Mouse (Mus musculus) thymus, adult 2 months (tissue): Measurements from ENCODE around the gene Zfhx3. TPM values are rescaled to one million over a fixed set of nuclear protein-coding genes. Genes with fewer than 3 reads are reported as not detected.

ENCODE experiments used
- DNase-seq: peaks from one replicate; pipeline ENCODE4 v3.0.0; 2021
- H3K27ac ChIP-seq: fragments of 200-500 bp; 2 replicates; pipeline ENCODE4 v1.5.1; 2012; ENCODE audit warnings: low read length, control low read depth; ENCODE audit not compliant: control insufficient read depth, insufficient read depth
- H3K27me3 ChIP-seq: fragments of 200-500 bp; 2 replicates; pipeline ENCODE4 v1.6.1; 2012; ENCODE audit warnings: mild to moderate bottlenecking, low read length, moderate library complexity, mixed read lengths; ENCODE audit not compliant: control insufficient read depth, insufficient read depth
- H3K36me3 ChIP-seq: fragments of 200-500 bp; 2 replicates; pipeline ENCODE4 v1.6.1; 2012; ENCODE audit warnings: mild to moderate bottlenecking, low read length, moderate library complexity; ENCODE audit not compliant: control insufficient read depth, insufficient read depth
- H3K4me1 ChIP-seq: fragments of 200-500 bp; replicated peaks from 2 replicates; pipeline ENCODE4 v1.6.1; 2012; ENCODE audit warnings: low read length; ENCODE audit not compliant: control insufficient read depth, insufficient read depth
- H3K4me3 ChIP-seq: fragments of 200-500 bp; 2 replicates; pipeline ENCODE4 v1.5.1; 2012; ENCODE audit warnings: mild to moderate bottlenecking, low read length, control low read depth, moderate library complexity; ENCODE audit not compliant: control insufficient read depth, insufficient read depth
- CTCF ChIP-seq: fragments of 200-500 bp; IDR thresholded peaks from 2 replicates; pipeline ENCODE4 v1.5.1; 2012; ENCODE audit warnings: mild to moderate bottlenecking, control low read depth, low read length, moderate library complexity, borderline replicate concordance; ENCODE audit not compliant: control insufficient read depth, poor library complexity, insufficient read depth; ENCODE audit errors: extremely low read depth
- POLR2A ChIP-seq: fragments of 200-500 bp; IDR thresholded peaks from 2 replicates; pipeline ENCODE4 v1.6.1; 2012; ENCODE audit warnings: mild to moderate bottlenecking, low read length, control low read depth, moderate library complexity; ENCODE audit not compliant: control insufficient read depth, poor library complexity, insufficient read depth; ENCODE audit errors: extremely low read depth
- WGBS: fragments of 180-500 bp; shearing (Covaris S2); methylation state at CpG from one replicate; pipeline ENCODE4 v1.1.7; 2018; 5-methylcytosine and 5-hydroxymethylcytosine counted together
- polyA plus RNA-seq: library from polyadenylated mRNA; depleted of rRNA; stranded (reverse); fragments of >200 nt; gene quantifications from 2 replicates; pipeline ENCODE4 v1.2.3, GENCODE M21; 2012

Zfhx3 gene
- polyA plus RNA-seq, 1 experiment: 1.1 TPM

DNA sequence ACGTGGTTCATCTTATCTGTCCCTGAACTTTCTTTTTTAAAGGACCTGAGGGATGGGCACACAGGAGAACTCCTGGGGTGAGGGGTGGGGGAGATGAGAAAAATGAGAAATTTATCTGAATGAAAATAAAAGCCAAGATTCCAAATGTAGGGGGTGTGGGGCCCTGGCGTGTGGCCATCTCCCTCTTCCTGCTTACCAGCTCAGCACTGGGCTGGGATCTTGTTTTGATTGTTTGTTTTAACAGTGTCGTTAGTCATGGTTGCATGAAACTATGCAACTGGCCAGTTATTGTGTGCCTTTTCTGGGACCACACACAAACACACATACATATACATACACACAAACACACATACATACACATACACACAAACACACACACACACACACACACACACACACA lies 362.9 kb downstream of the Zfhx3 start:
- Histone ChIP-seq H3K4me3 (no peak overlapping the region), H3K27me3 (no peaks in the 10 kb centered on the region), H3K36me3 (no peaks in the 10 kb centered on the region), H3K4me1 (no peaks in the 10 kb centered on the region), H3K27ac (no peak overlapping the region)
- DNase-seq: no peak
- WGBS: 94% methylated on average over 3 of the region's 3 CpGs
- TF ChIP-seq CTCF: no peak
- TF ChIP-seq POLR2A: no peak

DNA sequence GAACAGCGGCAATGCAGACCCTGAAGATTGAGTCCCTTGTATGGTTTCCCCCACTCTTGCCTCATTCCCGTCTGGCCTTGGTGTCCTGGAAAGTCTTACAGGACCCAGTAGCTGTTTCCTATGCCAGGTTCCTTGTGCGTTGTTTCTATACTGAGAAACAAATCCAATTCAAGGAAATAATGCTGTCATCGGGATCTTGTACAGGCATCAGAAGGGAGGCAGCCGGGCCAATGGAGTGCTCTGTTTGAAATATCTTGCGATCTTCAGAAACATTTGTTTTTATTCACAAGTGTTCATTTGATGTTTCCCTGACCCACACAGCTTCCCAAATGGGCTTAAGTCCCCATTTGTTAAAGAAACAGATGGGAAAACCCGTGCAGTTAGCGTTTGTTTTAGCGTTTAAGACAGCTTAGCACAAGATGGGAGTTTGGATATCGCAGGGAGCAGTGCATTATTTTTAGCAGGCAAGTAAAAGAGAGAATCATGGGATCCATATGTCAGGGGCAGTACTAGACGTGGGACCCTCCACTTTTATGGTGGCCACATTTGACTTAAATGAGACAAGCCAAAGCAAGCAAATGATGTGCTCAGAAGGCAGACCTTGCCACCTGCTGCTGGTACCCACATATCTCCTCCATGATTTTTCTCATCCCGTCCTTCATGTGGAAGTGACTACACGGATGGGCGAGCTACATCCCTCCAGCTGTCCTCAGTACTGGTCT lies 367.2 kb downstream of the Zfhx3 start:
- no peak overlapping the region for H3K27ac ChIP-seq
- H3K27me3 ChIP-seq: no peaks in the 10 kb centered on the region
- 96% methylated on average over 14 of the region's 14 CpGs for WGBS
- no peaks in the 10 kb centered on the region for H3K36me3 ChIP-seq
- TF ChIP-seq CTCF: no peak
- no peak for TF ChIP-seq POLR2A
- H3K4me1 ChIP-seq: no peaks in the 10 kb centered on the region
- H3K4me3 ChIP-seq: no peak overlapping the region
- no peak for DNase-seq

DNA sequence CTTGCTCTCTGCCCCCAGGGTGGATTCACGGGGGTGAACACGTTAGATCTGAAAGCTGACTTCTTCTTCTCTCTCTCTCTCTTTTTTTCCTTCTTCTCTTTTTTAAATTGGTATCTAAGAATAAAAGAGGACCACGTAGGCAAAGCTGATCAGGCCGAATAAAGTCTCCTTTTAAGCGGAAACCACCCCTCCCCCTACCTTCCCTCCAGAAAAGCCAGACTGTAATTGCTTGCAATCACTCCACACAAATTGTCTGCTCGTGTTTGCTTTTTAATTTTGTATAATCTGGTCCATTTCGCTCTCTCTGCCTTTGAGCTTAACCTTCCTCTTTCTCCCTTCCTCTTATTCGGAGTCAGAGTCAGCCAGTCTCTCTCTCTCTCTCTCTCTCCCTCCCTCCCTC lies 372.6 kb downstream of the Zfhx3 start:
- DNase-seq: no peak
- no peak overlapping the region for H3K4me3 ChIP-seq
- H3K4me1 ChIP-seq: no peaks in the 10 kb centered on the region
- no peaks in the 10 kb centered on the region for H3K36me3 ChIP-seq
- 23% methylated on average over 8 of the region's 8 CpGs for WGBS
- H3K27ac ChIP-seq: no peak overlapping the region
- no peak for TF ChIP-seq POLR2A
- TF ChIP-seq CTCF: no peak
- H3K27me3 ChIP-seq: no peaks in the 10 kb centered on the region

DNA sequence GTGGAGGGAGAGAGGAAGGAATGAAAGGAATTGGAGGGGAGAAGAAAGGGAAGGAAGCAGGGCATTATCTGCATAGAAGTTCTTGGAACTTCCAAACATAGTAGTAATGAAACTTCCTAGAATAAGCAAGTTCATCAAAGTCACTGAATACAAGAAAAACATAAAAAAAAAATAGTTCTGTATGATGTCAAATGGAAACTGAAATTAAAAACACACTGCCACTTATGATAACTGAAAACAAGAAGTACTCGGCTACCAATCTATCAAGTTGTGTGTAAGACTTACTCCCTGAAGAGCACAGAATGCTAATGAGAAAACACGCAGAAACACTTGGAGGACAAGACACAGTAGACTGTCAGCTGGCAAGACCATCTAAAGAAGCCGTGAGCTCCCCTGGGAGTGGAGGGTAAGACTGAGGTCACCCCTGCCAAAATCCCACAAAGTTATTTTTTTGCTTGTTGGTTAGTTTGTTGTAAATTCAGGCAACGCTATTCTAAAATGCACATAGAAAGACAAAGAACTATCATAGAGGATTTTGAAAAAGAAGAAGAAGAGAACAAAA lies 375.2 kb downstream of the Zfhx3 start:
- Histone ChIP-seq H3K36me3 (no peaks in the 10 kb centered on the region), H3K27me3 (no peaks in the 10 kb centered on the region), H3K4me3 (no peak overlapping the region), H3K27ac (no peak overlapping the region), H3K4me1 (no peaks in the 10 kb centered on the region)
- DNase-seq: no peak
- TF ChIP-seq CTCF: no peak
- no peak for TF ChIP-seq POLR2A
- 54% methylated on average over 4 of the region's 4 CpGs for WGBS

- no peak overlapping the region for H3K27ac ChIP-seq
- no peaks in the 10 kb centered on the region for H3K36me3 ChIP-seq
- WGBS: 89% methylated on average over 2 of the region's 2 CpGs
- no peak for DNase-seq
- no peak overlapping the region for H3K4me3 ChIP-seq
- no peaks in the 10 kb centered on the region for H3K27me3 ChIP-seq
- TF ChIP-seq POLR2A (no peak), CTCF (no peak)
- no peaks in the 10 kb centered on the region for H3K4me1 ChIP-seq
Measured at GRCm38 (mm10) chr8:108327711-108328110, 385.3 kb downstream of the Zfhx3 start.

GRCm38 (mm10) chr8:108348352-108348751 lies 405.9 kb downstream of the Zfhx3 start:
- Histone ChIP-seq H3K36me3 (no peaks in the 10 kb centered on the region), H3K4me3 (no peak overlapping the region), H3K4me1 (no peaks in the 10 kb centered on the region), H3K27ac (no peak overlapping the region), H3K27me3 (no peaks in the 10 kb centered on the region)
- TF ChIP-seq CTCF (no peak), POLR2A (no peak)
- 94% methylated on average over 14 of the region's 14 CpGs for WGBS
- DNase-seq: no peak

GRCm38 (mm10) chr8:108348776-108349175 lies 406.3 kb downstream of the Zfhx3 start:
- Histone ChIP-seq H3K4me3 (no peak overlapping the region), H3K36me3 (no peaks in the 10 kb centered on the region), H3K4me1 (no peaks in the 10 kb centered on the region), H3K27me3 (no peaks in the 10 kb centered on the region), H3K27ac (no peak overlapping the region)
- TF ChIP-seq CTCF (no peak), POLR2A (no peak)
- 80% methylated on average over 4 of the region's 4 CpGs for WGBS
- no peak for DNase-seq
